9 mouse cellular contexts compared by ENCODE assay signal in genomic region chr16:85110428-85110827, GRCm38 (mm10).
DNase-seq lines count a peak whose midpoint lies in the region; ATAC-seq and TF ChIP-seq lines count a peak whose summit lies in the region.
"Had no signal": no experiment of that assay in that cellular context is flagged by ENCODE, and none has a peak within 500 bp of the region (broad histone marks: within the 10 kb centered on the region; RNA-seq: fewer than 3 reads in every experiment).

No protein-coding gene starts in this region.

- no peak overlapping the region; the same call in 1 of the 2 replicates for H3K4me2 ChIP-seq in lung, embryonic 14.5 days
- 0 out of 2 replicates have a peak overlapping the region, but pooled peaks have one; percentile 3 for H3K4me2 ChIP-seq in hindbrain, embryonic 14.5 days (replicated peaks)
- peak overlapping the region; percentile 23 for H3K4me2 ChIP-seq in neural tube, embryonic 15.5 days
- H3K4me2 ChIP-seq in intestine, embryonic 16.5 days (ENCODE audit: low read depth, low read length) = no peak overlapping the region

- no peak for TF ChIP-seq CTCF in lung, embryonic 14.5 days (IDR thresholded peaks at IDR 0.05; ENCODE audit: low read depth)
- no peak for TF ChIP-seq CTCF in lung, adult 2 months (IDR thresholded peaks at IDR 0.05; ENCODE audit: insufficient read depth, low read length)
- no peak for TF ChIP-seq CTCF in embryonic fibroblast, embryonic 13.5 days (IDR thresholded peaks at IDR 0.05; ENCODE audit: borderline replicate concordance, insufficient read depth, low read length)

- peaks cover 5% of the 10 kb centered on the region; the same call in 1 of the 2 replicates for H3K4me1 ChIP-seq in lung, embryonic 14.5 days (ENCODE audit: insufficient read depth)
- peaks cover 12% of the 10 kb centered on the region for H3K4me1 ChIP-seq in lung, adult 2 months (ENCODE audit: control insufficient read depth, insufficient read depth, low read length)
- H3K4me1 ChIP-seq in embryonic fibroblast, embryonic 13.5 days (ENCODE audit: control insufficient read depth, insufficient read depth, low read length) = peaks cover 8% of the 10 kb centered on the region; the same call in 1 of the 2 replicates
- H3K4me1 ChIP-seq in hindbrain, embryonic 14.5 days (replicated peaks; ENCODE audit: control insufficient read depth, insufficient read depth, low read length) = peaks cover 31% of the 10 kb centered on the region
- H3K4me1 ChIP-seq in neural tube, embryonic 15.5 days = peaks cover 46% of the 10 kb centered on the region
- H3K4me1 ChIP-seq in intestine, embryonic 16.5 days (ENCODE audit: control insufficient read depth, insufficient read depth, low read length) = 0 out of 2 replicates have a peak, but pooled peaks cover 5% of the 10 kb centered on the region

- H3K9ac ChIP-seq in lung, embryonic 14.5 days = no peak overlapping the region
- no peak overlapping the region for H3K9ac ChIP-seq in hindbrain, embryonic 14.5 days
- peak overlapping the region; percentile 23 for H3K9ac ChIP-seq in neural tube, embryonic 15.5 days (replicated peaks)
- H3K9ac ChIP-seq in intestine, embryonic 16.5 days (ENCODE audit: low read depth, low read length) = no peak overlapping the region

- no peak overlapping the region for H3K4me3 ChIP-seq in lung, embryonic 14.5 days (ENCODE audit: low read depth, low read length)
- no peak overlapping the region for H3K4me3 ChIP-seq in lung, adult 2 months (replicated peaks; ENCODE audit: extremely low read depth, low read depth, low read length)
- no peak overlapping the region for H3K4me3 ChIP-seq in embryonic fibroblast, embryonic 13.5 days (ENCODE audit: insufficient read depth, low read length)
- no peak overlapping the region for H3K4me3 ChIP-seq in hindbrain, embryonic 14.5 days (replicated peaks; ENCODE audit: low read length)
- no peak overlapping the region for H3K4me3 ChIP-seq in neural tube, embryonic 15.5 days (replicated peaks)
- H3K4me3 ChIP-seq in intestine, embryonic 16.5 days (ENCODE audit: low read length) = no peak overlapping the region
- H3K4me3 ChIP-seq: myocyte had no signal

- WGBS in lung, embryonic 14.5 days = 35% methylated on average over 13 of the region's 13 CpGs
- 69% methylated on average over 13 of the region's 13 CpGs for WGBS in lung, adult 2 months
- WGBS in hindbrain, embryonic 14.5 days = 41% methylated on average over 13 of the region's 13 CpGs
- WGBS in neural tube, embryonic 15.5 days = 29% methylated on average over 13 of the region's 13 CpGs
- WGBS in intestine, embryonic 16.5 days = 78% methylated on average over 13 of the region's 13 CpGs

- H3K27me3 ChIP-seq in lung, embryonic 14.5 days (ENCODE audit: insufficient read depth, low read length) = no peaks in the 10 kb centered on the region
- H3K27me3 ChIP-seq in hindbrain, embryonic 14.5 days (ENCODE audit: control insufficient read depth, insufficient read depth, low read length) = no peaks in the 10 kb centered on the region
- H3K27me3 ChIP-seq in neural tube, embryonic 15.5 days (replicated peaks) = no peaks in the 10 kb centered on the region
- no peaks in the 10 kb centered on the region for H3K27me3 ChIP-seq in intestine, embryonic 16.5 days (replicated peaks; ENCODE audit: control insufficient read depth, insufficient read depth, low read length)

- no peak overlapping the region; the same call in 1 of the 2 replicates for H3K27ac ChIP-seq in lung, embryonic 14.5 days (ENCODE audit: low read depth)
- peak overlapping the region; percentile 48 for H3K27ac ChIP-seq in embryonic fibroblast, embryonic 13.5 days (ENCODE audit: insufficient read depth, low read length)
- peak overlapping the region; percentile 56; the same call in 1 of the 2 replicates for H3K27ac ChIP-seq in hindbrain, embryonic 14.5 days
- peak overlapping the region; percentile 73 for H3K27ac ChIP-seq in neural tube, embryonic 15.5 days (replicated peaks)
- H3K27ac ChIP-seq in intestine, embryonic 16.5 days (ENCODE audit: low read length) = no peak overlapping the region

- DNase-seq in lung, embryonic 14.5 days = peak; percentile 80
- no peak for DNase-seq in lung, adult 2 months
- DNase-seq in hindbrain, embryonic 14.5 days (ENCODE audit: low spot score) = peak; percentile 50
- DNase-seq in cerebellum, adult 9-10 months = no peak
- no peak for DNase-seq in c-Kit-positive CD71-positive TER-119-positive erythroid progenitor cells, embryonic 14.5 days (ENCODE audit: low spot score)

- ATAC-seq in lung, embryonic 14.5 days (ENCODE audit: insufficient read depth) = peak; percentile 82
- peak; percentile 66 for ATAC-seq in hindbrain, embryonic 14.5 days (ENCODE audit: low FRiP score)
- peak; percentile 52; the same call in 1 of the 2 replicates for ATAC-seq in neural tube, embryonic 15.5 days (ENCODE audit: low FRiP score)
- no peak for ATAC-seq in intestine, embryonic 16.5 days

- TF ChIP-seq POLR2A in lung, adult 2 months (IDR thresholded peaks at IDR 0.05; ENCODE audit: borderline replicate concordance, extremely low read depth, low read depth, low read length) = no peak
- no peak for TF ChIP-seq POLR2A in embryonic fibroblast, embryonic 13.5 days (IDR thresholded peaks at IDR 0.05; ENCODE audit: low read depth, low read length)

- H3K9me3 ChIP-seq in lung, embryonic 14.5 days (ENCODE audit: low read depth, low read length) = no peaks in the 10 kb centered on the region
- H3K9me3 ChIP-seq in hindbrain, embryonic 14.5 days (ENCODE audit: control insufficient read depth, low read length) = no peaks in the 10 kb centered on the region
- no peaks in the 10 kb centered on the region for H3K9me3 ChIP-seq in neural tube, embryonic 15.5 days (replicated peaks)
- H3K9me3 ChIP-seq in intestine, embryonic 16.5 days (ENCODE audit: control insufficient read depth, low read length) = no peaks in the 10 kb centered on the region

- H3K36me3 ChIP-seq in lung, embryonic 14.5 days (ENCODE audit: insufficient read depth) = no peaks in the 10 kb centered on the region
- no peaks in the 10 kb centered on the region for H3K36me3 ChIP-seq in hindbrain, embryonic 14.5 days (replicated peaks; ENCODE audit: control insufficient read depth, insufficient read depth)
- H3K36me3 ChIP-seq in neural tube, embryonic 15.5 days = no peaks in the 10 kb centered on the region
- H3K36me3 ChIP-seq in intestine, embryonic 16.5 days (ENCODE audit: control insufficient read depth, insufficient read depth, low read length) = no peaks in the 10 kb centered on the region

Comparison
In these comparisons a context has a peak if more than half of its experiments do, and no peak if none do; other contexts are left out.
1. DNase-seq: peak in lung, embryonic 14.5 days (single experiment) and hindbrain, embryonic 14.5 days (single experiment); none in lung, adult 2 months (single experiment), cerebellum, adult 9-10 months (single experiment) and c-Kit-positive CD71-positive TER-119-positive erythroid progenitor cells, embryonic 14.5 days (single experiment).
2. H3K27ac ChIP-seq: peak in embryonic fibroblast, embryonic 13.5 days (single experiment), hindbrain, embryonic 14.5 days (single experiment) and neural tube, embryonic 15.5 days (single experiment); none in lung, embryonic 14.5 days (single experiment) and intestine, embryonic 16.5 days (single experiment).
3. H3K4me2 ChIP-seq: peak in hindbrain, embryonic 14.5 days (single experiment) and neural tube, embryonic 15.5 days (single experiment); none in lung, embryonic 14.5 days (single experiment) and intestine, embryonic 16.5 days (single experiment).